Mouse (Mus musculus) ovary, adult 18-20 months (tissue): ENCODE results near the gene Naaa.
A peak's percentile ranks its signal among the peaks of the same experiment; 100 is the strongest.

ENCODE experiments used
- DNase-seq: peaks from one replicate; pipeline ENCODE4 v3.0.0; 2022; ENCODE audit warnings: low spot score, mixed read lengths

Naaa gene

GRCm38 (mm10) chr5:92277437-92278394 lies at the start of gene Naaa:
Gene Naaa (minus strand): TSS chr5:92278170.
- peak; percentile 82 for DNase-seq

- no peak for DNase-seq
Measured at GRCm38 (mm10) chr5:92327367-92327766, 49.4 kb upstream of the Naaa start.

- peak; percentile 62 for DNase-seq
Measured at GRCm38 (mm10) chr5:92323264-92323663, 45.3 kb upstream of the Naaa start.

- no peak for DNase-seq
Measured at GRCm38 (mm10) chr5:92322612-92323011, 44.6 kb upstream of the Naaa start.

- no peak for DNase-seq
Measured at GRCm38 (mm10) chr5:92321631-92322400, 43.8 kb upstream of the Naaa start.

- DNase-seq = no peak
Measured at GRCm38 (mm10) chr5:92318596-92318995, 40.6 kb upstream of the Naaa start.

GRCm38 (mm10) chr5:92318119-92318518 lies 40.1 kb upstream of the Naaa start:
- no peak for DNase-seq

GRCm38 (mm10) chr5:92313776-92314175 lies 35.8 kb upstream of the Naaa start:
- no peak for DNase-seq

- peak; percentile 64 for DNase-seq
Measured at GRCm38 (mm10) chr5:92312046-92312715, 34.2 kb upstream of the Naaa start.

GRCm38 (mm10) chr5:92309681-92310511 lies 31.9 kb upstream of the Naaa start, which contains the start of gene Sdad1:
Gene Sdad1 (minus strand): TSS chr5:92310479.
- DNase-seq = peak; percentile 86

- no peak for DNase-seq
Measured at GRCm38 (mm10) chr5:92304291-92304690, 26.3 kb upstream of the Naaa start.

GRCm38 (mm10) chr5:92302149-92302840 lies 24.3 kb upstream of the Naaa start:
- no peak for DNase-seq

GRCm38 (mm10) chr5:92294525-92294924 lies 16.6 kb upstream of the Naaa start:
- DNase-seq = no peak

- DNase-seq = no peak
Measured at GRCm38 (mm10) chr5:92291652-92292414, 13.9 kb upstream of the Naaa start.

GRCm38 (mm10) chr5:92287840-92288239 lies 9.9 kb upstream of the Naaa start:
- no peak for DNase-seq

GRCm38 (mm10) chr5:92283107-92283506 lies 5.1 kb upstream of the Naaa start:
- no peak for DNase-seq

GRCm38 (mm10) chr5:92282571-92282970 lies 4.6 kb upstream of the Naaa start:
- no peak for DNase-seq

- DNase-seq = no peak
Measured at GRCm38 (mm10) chr5:92278942-92279537, 1.1 kb upstream of the Naaa start.

- no peak for DNase-seq
Measured at GRCm38 (mm10) chr5:92270496-92270895, 7.5 kb downstream of the Naaa start.
